Mouse (Mus musculus) E14TG2a.4 (cell line): ENCODE measurements around the gene Dclk1.

Source experiments
- CTCF ChIP-seq: conservative IDR thresholded peaks from 2 replicates; pipeline ENCODE4 v1.5.1; 2014; ENCODE audit warnings: low read length
- NANOG ChIP-seq: IDR thresholded peaks from 2 replicates; pipeline ENCODE4 v1.6.1; 2014; ENCODE audit warnings: borderline replicate concordance, low read length, mixed read lengths
- POU5F1 ChIP-seq: IDR thresholded peaks from 2 replicates; pipeline ENCODE4 v1.6.1; 2014; ENCODE audit warnings: low read length, borderline replicate concordance

GRCm38 (mm10) chr3:55510198-55510597 lies 268.0 kb downstream of the Dclk1 start:
- TF ChIP-seq CTCF (no peak), POU5F1 (no peak), NANOG (no peak)
